Mouse (Mus musculus): Measurements from ENCODE around the gene Mpdu1. TPM values are rescaled to one million over a fixed set of nuclear protein-coding genes. Genes with fewer than 3 reads are reported as not detected.
A peak's percentile ranks its signal among the peaks of the same experiment; 100 is the strongest.

The Mpdu1 gene
- polyA plus RNA-seq (2014; fragmentation: Nextera tagmentation; extraction: Ambion mirVana): 26.8 and 30.0 TPM in 2 replicates

- Histone ChIP-seq H3K9me3 (ENCODE audit: control insufficient read depth, low read length) (no peaks in the 10 kb centered on the region), H3K9ac (ENCODE audit: low read length) (peak within 1 kb of the TSS; percentile 65), H3K4me2 (ENCODE audit: low read depth) (peak within 1 kb of the TSS; percentile 49), H3K27ac (ENCODE audit: low read depth, low read length) (peak within 1 kb of the TSS; percentile 92), H3K4me3 (ENCODE audit: low read depth, low read length) (peak within 1 kb of the TSS; percentile 54), H3K4me1 (ENCODE audit: control insufficient read depth, insufficient read depth, low read length) (peaks cover 8% of the 10 kb centered on the region; the same call in 1 of the 2 replicates), H3K27me3 (ENCODE audit: control insufficient read depth, insufficient read depth, low read length) (no peaks in the 10 kb centered on the region), H3K36me3 (ENCODE audit: control insufficient read depth, insufficient read depth, low read length) (peaks cover 10% of the 10 kb centered on the region)
- under 1% methylated on average over 48 of the region's 48 CpGs for WGBS
- DNase-seq (ENCODE audit: low spot score) (peak; percentile 98), ATAC-seq (ENCODE audit: insufficient read depth, low FRiP score, low TSS enrichment) (peak; percentile 92)
Observed at GRCm38 (mm10) chr11:69662213-69662966, at the start of gene Mpdu1. Gene Mpdu1 (minus strand): TSS chr11:69662642.

GRCm38 (mm10) chr11:69711082-69711481 is 48.6 kb upstream of the Mpdu1 start:
- H3K27ac ChIP-seq (ENCODE audit: low read depth, low read length): no peak overlapping the region
- no peaks in the 10 kb centered on the region; the same call in 1 of the 2 replicates for H3K36me3 ChIP-seq (ENCODE audit: control insufficient read depth, insufficient read depth, low read length)
- H3K9me3 ChIP-seq (ENCODE audit: control insufficient read depth, low read length): no peaks in the 10 kb centered on the region
- no peak overlapping the region for H3K4me2 ChIP-seq (ENCODE audit: low read depth)
- H3K27me3 ChIP-seq (ENCODE audit: control insufficient read depth, insufficient read depth, low read length): no peaks in the 10 kb centered on the region
- H3K4me1 ChIP-seq (ENCODE audit: control insufficient read depth, insufficient read depth, low read length): no peaks in the 10 kb centered on the region
- H3K9ac ChIP-seq (ENCODE audit: low read length): no peak overlapping the region
- no peak for DNase-seq (ENCODE audit: low spot score)
- 81% methylated on average over 2 of the region's 2 CpGs for WGBS
- no peak overlapping the region for H3K4me3 ChIP-seq (ENCODE audit: low read depth, low read length)
- ATAC-seq (ENCODE audit: insufficient read depth, low FRiP score, low TSS enrichment): no peak

- H3K4me1 ChIP-seq (ENCODE audit: control insufficient read depth, insufficient read depth, low read length): no peaks in the 10 kb centered on the region
- no peak overlapping the region for H3K4me2 ChIP-seq (ENCODE audit: low read depth)
- 74% methylated on average over 3 of the region's 3 CpGs for WGBS
- no peak for DNase-seq (ENCODE audit: low spot score)
- no peak for ATAC-seq (ENCODE audit: insufficient read depth, low FRiP score, low TSS enrichment)
- H3K9me3 ChIP-seq (ENCODE audit: control insufficient read depth, low read length): no peaks in the 10 kb centered on the region
- no peaks in the 10 kb centered on the region for H3K27me3 ChIP-seq (ENCODE audit: control insufficient read depth, insufficient read depth, low read length)
- H3K9ac ChIP-seq (ENCODE audit: low read length): no peak overlapping the region
- H3K36me3 ChIP-seq (ENCODE audit: control insufficient read depth, insufficient read depth, low read length): no peaks in the 10 kb centered on the region; the same call in 1 of the 2 replicates
- no peak overlapping the region for H3K27ac ChIP-seq (ENCODE audit: low read depth, low read length)
- no peak overlapping the region for H3K4me3 ChIP-seq (ENCODE audit: low read depth, low read length)
Observed at GRCm38 (mm10) chr11:69710470-69710869, 48.0 kb upstream of the Mpdu1 start.

GRCm38 (mm10) chr11:69709554-69710446 is 47.4 kb upstream of the Mpdu1 start:
- Histone ChIP-seq H3K27me3 (ENCODE audit: control insufficient read depth, insufficient read depth, low read length) (no peaks in the 10 kb centered on the region), H3K9ac (ENCODE audit: low read length) (peak overlapping the region; percentile 15; the same call in 1 of the 2 replicates), H3K4me3 (ENCODE audit: low read depth, low read length) (no peak overlapping the region), H3K9me3 (ENCODE audit: control insufficient read depth, low read length) (no peaks in the 10 kb centered on the region), H3K4me1 (ENCODE audit: control insufficient read depth, insufficient read depth, low read length) (no peaks in the 10 kb centered on the region), H3K4me2 (ENCODE audit: low read depth) (no peak overlapping the region), H3K27ac (ENCODE audit: low read depth, low read length) (0 out of 2 replicates have a peak overlapping the region, but pooled peaks have one; percentile 6), H3K36me3 (ENCODE audit: control insufficient read depth, insufficient read depth, low read length) (no peaks in the 10 kb centered on the region)
- DNase-seq (ENCODE audit: low spot score): no peak
- WGBS: 59% methylated on average over 11 of the region's 11 CpGs
- ATAC-seq (ENCODE audit: insufficient read depth, low FRiP score, low TSS enrichment): no peak

- ATAC-seq (ENCODE audit: insufficient read depth, low FRiP score, low TSS enrichment) (no peak), DNase-seq (ENCODE audit: low spot score) (no peak)
- Histone ChIP-seq H3K9ac (ENCODE audit: low read length) (no peak overlapping the region), H3K4me2 (ENCODE audit: low read depth) (no peak overlapping the region), H3K4me3 (ENCODE audit: low read depth, low read length) (no peak overlapping the region), H3K27ac (ENCODE audit: low read depth, low read length) (no peak overlapping the region), H3K4me1 (ENCODE audit: control insufficient read depth, insufficient read depth, low read length) (no peaks in the 10 kb centered on the region), H3K36me3 (ENCODE audit: control insufficient read depth, insufficient read depth, low read length) (no peaks in the 10 kb centered on the region), H3K9me3 (ENCODE audit: control insufficient read depth, low read length) (no peaks in the 10 kb centered on the region), H3K27me3 (ENCODE audit: control insufficient read depth, insufficient read depth, low read length) (no peaks in the 10 kb centered on the region)
- 69% methylated on average over 3 of the region's 3 CpGs for WGBS
Observed at GRCm38 (mm10) chr11:69708614-69709265, 46.3 kb upstream of the Mpdu1 start.

- no peaks in the 10 kb centered on the region for H3K27me3 ChIP-seq (ENCODE audit: control insufficient read depth, insufficient read depth, low read length)
- H3K36me3 ChIP-seq (ENCODE audit: control insufficient read depth, insufficient read depth, low read length): no peaks in the 10 kb centered on the region
- H3K4me2 ChIP-seq (ENCODE audit: low read depth): no peak overlapping the region
- 89% methylated on average over 4 of the region's 4 CpGs for WGBS
- no peak for ATAC-seq (ENCODE audit: insufficient read depth, low FRiP score, low TSS enrichment)
- no peaks in the 10 kb centered on the region for H3K4me1 ChIP-seq (ENCODE audit: control insufficient read depth, insufficient read depth, low read length)
- no peak overlapping the region for H3K27ac ChIP-seq (ENCODE audit: low read depth, low read length)
- no peaks in the 10 kb centered on the region for H3K9me3 ChIP-seq (ENCODE audit: control insufficient read depth, low read length)
- no peak overlapping the region for H3K9ac ChIP-seq (ENCODE audit: low read length)
- no peak overlapping the region for H3K4me3 ChIP-seq (ENCODE audit: low read depth, low read length)
- DNase-seq (ENCODE audit: low spot score): no peak
Observed at GRCm38 (mm10) chr11:69707873-69708381, 45.5 kb upstream of the Mpdu1 start.

GRCm38 (mm10) chr11:69707480-69707847 is 45.0 kb upstream of the Mpdu1 start:
- Histone ChIP-seq H3K9me3 (ENCODE audit: control insufficient read depth, low read length) (no peaks in the 10 kb centered on the region), H3K36me3 (ENCODE audit: control insufficient read depth, insufficient read depth, low read length) (no peaks in the 10 kb centered on the region), H3K27ac (ENCODE audit: low read depth, low read length) (no peak overlapping the region), H3K27me3 (ENCODE audit: control insufficient read depth, insufficient read depth, low read length) (no peaks in the 10 kb centered on the region), H3K4me2 (ENCODE audit: low read depth) (no peak overlapping the region), H3K4me1 (ENCODE audit: control insufficient read depth, insufficient read depth, low read length) (no peaks in the 10 kb centered on the region), H3K4me3 (ENCODE audit: low read depth, low read length) (no peak overlapping the region), H3K9ac (ENCODE audit: low read length) (no peak overlapping the region)
- DNase-seq (ENCODE audit: low spot score) (no peak), ATAC-seq (ENCODE audit: insufficient read depth, low FRiP score, low TSS enrichment) (no peak)
- WGBS: 83% methylated on average over 4 of the region's 4 CpGs

- no peak for DNase-seq (ENCODE audit: low spot score)
- no peak for ATAC-seq (ENCODE audit: insufficient read depth, low FRiP score, low TSS enrichment)
- Histone ChIP-seq H3K4me2 (ENCODE audit: low read depth) (no peak overlapping the region), H3K27me3 (ENCODE audit: control insufficient read depth, insufficient read depth, low read length) (no peaks in the 10 kb centered on the region), H3K9ac (ENCODE audit: low read length) (no peak overlapping the region), H3K9me3 (ENCODE audit: control insufficient read depth, low read length) (no peaks in the 10 kb centered on the region), H3K4me1 (ENCODE audit: control insufficient read depth, insufficient read depth, low read length) (no peaks in the 10 kb centered on the region), H3K4me3 (ENCODE audit: low read depth, low read length) (no peak overlapping the region), H3K27ac (ENCODE audit: low read depth, low read length) (no peak overlapping the region), H3K36me3 (ENCODE audit: control insufficient read depth, insufficient read depth, low read length) (no peaks in the 10 kb centered on the region)
- WGBS: 43% methylated on average over 6 of the region's 6 CpGs
Observed at GRCm38 (mm10) chr11:69706775-69707479, 44.5 kb upstream of the Mpdu1 start.

Data from neural tube, embryonic 11.5 days (tissue).